Mouse (Mus musculus) monocyte, adult 5-6 weeks (primary cell): ENCODE measurements around the gene Crabp1. TPM values are rescaled to one million over a fixed set of nuclear protein-coding genes. Genes with fewer than 3 reads are reported as not detected.

Experiments
- ATAC-seq: fragments of 153-309, 156-312 bp; replicated peaks from 2 replicates; pipeline ENCODE4 v1.8.0; 2017; ENCODE audit warnings: mild to moderate bottlenecking; ENCODE audit not compliant: low TSS enrichment, insufficient number of reproducible peaks, severe bottlenecking, poor library complexity, low FRiP score
- total RNA-seq: library from RNA; stranded (forward); fragments of 200-1000, 200-491, 200-594 nt; gene quantifications from 3 replicates; pipeline ENCODE4 v1.2.3, GENCODE M21; 2017

Crabp1 gene
- not detected in 3 replicates for total RNA-seq

- no peak for ATAC-seq
These were observed at the start of gene Crabp1 for GRCm38 (mm10) chr9:54764561-54765217. Gene Crabp1 (plus strand): TSS chr9:54764748.

DNA sequence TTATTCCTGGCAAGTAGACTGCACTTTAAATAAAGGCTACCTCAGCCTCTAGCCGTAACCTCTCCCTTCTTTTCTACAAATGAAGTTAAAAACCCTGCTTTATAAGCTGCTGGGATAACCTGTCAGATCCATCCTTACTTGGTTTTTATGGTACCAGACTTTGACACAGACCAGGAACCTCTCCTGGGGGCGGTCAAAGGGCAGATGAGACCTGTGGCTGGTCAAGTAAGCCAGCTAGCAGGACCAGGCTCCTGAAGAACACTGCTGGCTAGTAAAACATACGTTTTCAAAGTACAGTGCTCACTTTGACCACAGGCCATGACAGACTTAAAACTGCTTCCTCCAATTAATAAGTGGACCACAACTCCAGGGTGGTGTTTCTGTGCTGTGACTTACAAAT is 48.8 kb upstream of the Crabp1 start:
- ATAC-seq: no peak

DNA sequence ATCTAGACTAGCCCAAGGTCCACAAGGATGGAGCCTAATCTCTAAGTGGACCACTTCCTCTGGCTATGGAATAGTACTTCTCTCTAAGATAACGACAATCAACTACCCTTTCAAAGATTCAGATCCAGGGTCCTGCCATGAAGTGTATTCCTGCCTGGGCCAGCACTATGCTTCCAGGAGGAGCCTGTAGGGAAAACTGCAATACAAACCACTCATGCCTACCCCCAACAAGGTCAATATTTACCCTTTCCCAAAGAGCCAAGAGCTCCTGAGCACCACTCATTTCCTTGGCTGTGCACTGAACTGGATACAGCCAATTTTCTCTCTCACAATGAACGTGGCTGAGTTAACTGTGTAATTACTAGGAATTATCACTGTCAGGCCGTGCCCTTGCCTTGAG is 47.0 kb upstream of the Crabp1 start:
- ATAC-seq: no peak

GRCm38 (mm10) chr9:54722156-54722555 is 42.4 kb upstream of the Crabp1 start:
- ATAC-seq: no peak

GRCm38 (mm10) chr9:54722596-54722995 is 42.0 kb upstream of the Crabp1 start:
- ATAC-seq: no peak

GRCm38 (mm10) chr9:54726315-54726714 is 38.2 kb upstream of the Crabp1 start:
- no peak for ATAC-seq

GRCm38 (mm10) chr9:54732122-54732521 is 32.4 kb upstream of the Crabp1 start:
- no peak; the same call in 1 of the 2 replicates for ATAC-seq

DNA sequence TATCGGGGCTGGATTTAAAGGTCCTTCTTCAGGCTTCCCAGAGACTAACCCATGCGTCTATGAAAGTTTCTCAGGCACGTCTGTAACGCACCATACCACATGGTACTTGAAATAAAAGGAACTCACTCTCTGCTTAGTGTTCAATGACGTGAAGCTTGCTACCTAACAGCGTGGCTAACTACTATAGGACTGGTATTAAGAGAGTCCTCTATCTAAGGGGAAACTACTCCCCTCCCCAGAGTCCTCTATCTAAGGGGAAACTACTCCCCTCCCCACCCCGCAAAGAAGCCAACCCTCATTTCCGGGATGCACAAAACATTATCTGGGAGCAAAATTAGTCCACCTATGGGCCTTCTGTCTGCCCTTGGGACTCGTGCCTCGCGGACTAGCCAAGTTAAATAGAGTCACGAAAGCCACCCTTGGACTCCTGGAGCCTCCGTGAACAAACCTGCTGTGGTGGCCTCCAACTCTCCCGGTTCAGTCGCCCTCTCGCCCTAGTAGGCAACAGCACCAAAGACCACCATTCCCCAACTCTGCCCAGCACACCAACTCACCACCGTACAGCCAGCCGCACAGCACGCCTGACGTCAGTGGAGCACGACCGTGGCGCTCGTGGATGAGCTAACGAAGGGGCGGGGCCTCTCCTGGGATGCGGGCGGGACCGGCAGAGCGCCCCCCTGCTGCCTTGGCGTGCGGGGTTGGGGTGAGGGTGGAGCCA is 30.5 kb upstream of the Crabp1 start, which contains the start of gene Wdr61:
Wdr61 (minus strand) TSS at position 599 of the 718 bp plus-strand sequence.
- ATAC-seq: peak; percentile 92

GRCm38 (mm10) chr9:54734639-54735252 is 29.8 kb upstream of the Crabp1 start:
- no peak for ATAC-seq

DNA sequence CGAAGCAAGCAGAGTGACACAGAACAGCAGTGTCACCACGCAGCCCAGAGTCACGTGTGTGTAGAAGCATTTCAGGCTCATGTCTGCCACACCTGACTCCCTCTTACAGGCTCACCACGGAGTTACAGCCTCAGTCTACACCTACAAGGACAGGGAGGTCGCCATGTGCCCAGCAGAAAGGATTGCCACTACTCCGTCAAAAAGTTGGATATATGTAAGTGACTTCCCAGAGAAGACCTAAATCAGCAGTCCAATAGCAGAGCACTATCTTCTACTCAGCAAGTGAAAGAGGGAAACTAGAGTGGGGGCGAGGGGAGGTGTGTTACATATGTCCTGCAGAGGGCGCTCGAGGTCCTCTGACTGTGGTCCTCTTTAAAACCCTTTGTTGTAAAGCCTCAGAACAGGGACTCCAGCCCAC is 28.3 kb upstream of the Crabp1 start:
- ATAC-seq: peak; percentile 47; the same call in 1 of the 2 replicates

GRCm38 (mm10) chr9:54738376-54738775 is 26.2 kb upstream of the Crabp1 start:
- ATAC-seq: no peak

DNA sequence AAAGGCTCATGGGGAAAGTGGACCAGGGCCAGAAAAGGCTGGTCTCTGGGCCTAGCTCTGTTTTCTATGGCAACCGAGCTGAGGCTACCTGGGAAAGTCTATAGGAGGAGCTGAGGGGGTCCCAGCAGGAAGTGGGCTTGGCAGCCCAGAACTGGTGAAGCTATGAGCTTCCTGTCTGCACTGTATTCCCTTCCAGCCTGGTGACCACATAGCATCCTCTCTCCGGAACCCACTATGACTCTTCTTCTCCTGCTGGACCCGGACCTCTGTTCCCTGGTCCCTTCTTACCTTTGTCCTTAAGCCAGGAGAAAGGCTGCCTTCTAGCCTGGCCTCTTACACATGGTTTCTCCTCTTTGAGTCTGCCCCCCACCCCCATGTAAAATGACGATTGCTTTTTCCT is 20.7 kb upstream of the Crabp1 start:
- no peak for ATAC-seq

DNA sequence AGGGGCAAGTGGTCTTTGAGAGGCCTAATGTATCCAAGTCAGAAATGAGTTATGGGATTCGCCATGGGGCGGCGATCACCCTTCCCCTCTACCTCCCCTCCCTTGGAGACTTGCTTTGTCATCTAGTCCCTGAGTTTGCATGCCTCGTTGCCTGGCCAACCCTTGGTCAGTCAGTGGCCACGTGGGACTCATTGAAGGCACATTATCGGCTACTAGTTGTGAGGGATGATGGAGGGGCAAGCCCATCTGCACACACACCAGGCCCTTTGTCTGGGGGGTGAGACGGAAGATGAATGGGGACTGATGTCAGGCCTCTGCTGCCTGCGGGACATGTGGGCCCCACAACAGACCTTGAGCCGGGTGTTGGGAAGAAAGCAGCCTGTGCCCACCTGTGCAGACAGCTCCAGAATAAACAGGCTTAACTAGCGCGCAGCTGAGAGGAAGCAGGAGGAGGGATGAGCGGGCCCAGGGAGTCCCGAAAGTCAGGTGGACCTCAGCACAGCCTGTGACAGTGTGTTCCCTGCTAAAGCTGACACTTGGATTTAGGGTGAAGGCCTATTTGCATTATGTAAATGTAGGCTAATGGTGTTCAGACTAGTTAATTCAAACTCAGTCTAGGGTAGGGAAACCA is 18.7 kb upstream of the Crabp1 start:
- no peak for ATAC-seq

DNA sequence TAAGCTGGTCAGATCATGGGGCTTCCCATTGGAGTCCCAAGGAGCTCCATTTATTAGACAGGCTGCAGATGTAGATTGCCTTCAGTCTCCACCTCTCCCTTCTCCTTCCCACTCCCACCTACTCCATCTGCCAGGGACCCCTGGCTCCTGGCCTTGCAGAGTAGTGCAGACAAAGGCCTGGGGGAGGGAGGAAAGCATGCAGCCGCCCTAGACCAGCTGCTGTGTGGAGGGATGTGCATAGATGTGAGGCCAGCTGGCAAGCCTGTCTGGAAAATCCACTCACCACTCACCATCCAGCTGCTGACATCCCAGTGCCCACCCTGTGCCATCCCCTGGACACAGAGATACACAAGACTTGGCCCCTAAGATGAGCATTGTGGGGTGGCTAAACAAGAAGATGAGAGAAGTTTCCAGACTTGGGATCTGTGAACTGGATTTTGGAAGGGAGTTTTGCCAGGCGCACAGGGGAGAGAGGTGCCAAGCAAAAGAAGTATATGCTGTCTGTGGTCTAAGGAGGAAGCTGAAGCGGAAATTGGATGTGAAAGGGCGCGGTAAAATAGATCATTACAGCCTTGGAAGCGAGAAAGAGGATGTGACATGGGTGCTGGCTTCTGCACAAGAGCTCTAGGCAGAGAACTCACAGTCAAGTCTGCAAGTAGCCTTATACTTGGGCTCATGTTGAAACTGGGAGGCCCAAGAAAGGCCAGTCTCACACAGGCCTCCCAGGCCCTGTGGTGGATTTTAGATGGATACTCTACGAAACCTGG is 14.2 kb upstream of the Crabp1 start:
- ATAC-seq: 0 out of 2 replicates have a peak, but pooled peaks have one; percentile 20

- ATAC-seq: no peak
These were observed 12.9 kb upstream of the Crabp1 start for GRCm38 (mm10) chr9:54751684-54752083.

- no peak for ATAC-seq
These were observed 12.2 kb upstream of the Crabp1 start for GRCm38 (mm10) chr9:54752201-54752943.

GRCm38 (mm10) chr9:54752944-54753295 is 11.6 kb upstream of the Crabp1 start:
- ATAC-seq: no peak

- ATAC-seq: no peak
These were observed 5.0 kb upstream of the Crabp1 start for GRCm38 (mm10) chr9:54759592-54759991.
